In genomic region chr17:12671029-12671605, GRCm38 (mm10) we compare ENCODE assay signal across 23 mouse cellular contexts. TPM values are rescaled to one million over a fixed set of nuclear protein-coding genes. Genes with fewer than 3 reads are reported as not detected.
DNase-seq lines count a peak whose midpoint lies in the region; ATAC-seq and TF ChIP-seq lines count a peak whose summit lies in the region.
"Had no signal": no experiment of that assay in that cellular context is flagged by ENCODE, and none has a peak within 500 bp of the region (broad histone marks: within the 10 kb centered on the region; RNA-seq: fewer than 3 reads in every experiment).

No protein-coding gene starts in this region.

- TF ChIP-seq EP300 in liver, embryonic 14.5 days (IDR thresholded peaks at IDR 0.05; ENCODE audit: low read depth), result no peak

- H3K4me3 ChIP-seq in liver, embryonic 14.5 days (ENCODE audit: insufficient read depth in 1 of 2, low read depth in 2 of 2, low read length in 2 of 2), result no peak overlapping the region
- H3K4me3 ChIP-seq in liver, embryonic 12.5 days, result no peak overlapping the region
- H3K4me3 ChIP-seq: embryonic facial prominence, embryonic 15.5 days; limb, embryonic 12.5 days had no signal

- H3K4me1 ChIP-seq in liver, embryonic 14.5 days (replicated peaks; ENCODE audit: control insufficient read depth in 2 of 2, insufficient read depth in 2 of 2, low read length in 1 of 2), result peaks cover 4 to 24% of the 10 kb centered on the region in 2 experiments
- H3K4me1 ChIP-seq in liver, embryonic 12.5 days, result peaks cover 46% of the 10 kb centered on the region
- H3K4me1 ChIP-seq: embryonic facial prominence, embryonic 15.5 days had no signal

- H3K27me3 ChIP-seq in liver, embryonic 14.5 days (ENCODE audit: control insufficient read depth, insufficient read depth, low read length), result no peaks in the 10 kb centered on the region
- no peaks in the 10 kb centered on the region for H3K27me3 ChIP-seq in liver, embryonic 12.5 days (replicated peaks)
- H3K27me3 ChIP-seq: embryonic facial prominence, embryonic 15.5 days; limb, embryonic 12.5 days had no signal

- H3K9me3 ChIP-seq in liver, embryonic 14.5 days (ENCODE audit: control insufficient read depth, low read length), result no peaks in the 10 kb centered on the region
- H3K9me3 ChIP-seq in liver, embryonic 12.5 days (replicated peaks), result no peaks in the 10 kb centered on the region
- H3K9me3 ChIP-seq: embryonic facial prominence, embryonic 15.5 days; limb, embryonic 12.5 days had no signal

- no peaks in the 10 kb centered on the region for H3K36me3 ChIP-seq in liver, embryonic 14.5 days (replicated peaks; ENCODE audit: control insufficient read depth, insufficient read depth, low read depth)
- no peaks in the 10 kb centered on the region for H3K36me3 ChIP-seq in liver, embryonic 12.5 days
- H3K36me3 ChIP-seq: embryonic facial prominence, embryonic 15.5 days; limb, embryonic 12.5 days had no signal

- WGBS in liver, embryonic 14.5 days (ENCODE audit: insufficient replicate concordance), result 51% methylated on average over 5 of the region's 5 CpGs
- WGBS in liver, embryonic 12.5 days (ENCODE audit: insufficient replicate concordance), result 55% methylated on average over 5 of the region's 5 CpGs

- H3K27ac ChIP-seq in liver, embryonic 14.5 days, result no peak overlapping the region
- no peak overlapping the region for H3K27ac ChIP-seq in liver, embryonic 12.5 days
- H3K27ac ChIP-seq: embryonic facial prominence, embryonic 15.5 days had no signal

- H3K9ac ChIP-seq in liver, embryonic 14.5 days (replicated peaks), result no peak overlapping the region
- no peak overlapping the region for H3K9ac ChIP-seq in liver, embryonic 12.5 days
- H3K9ac ChIP-seq: embryonic facial prominence, embryonic 15.5 days; limb, embryonic 12.5 days; lung, embryonic 14.5 days had no signal

- H3K4me2 ChIP-seq in liver, embryonic 14.5 days (ENCODE audit: low read depth), result no peak overlapping the region
- H3K4me2 ChIP-seq in liver, embryonic 12.5 days, result no peak overlapping the region
- H3K4me2 ChIP-seq: embryonic facial prominence, embryonic 15.5 days; limb, embryonic 12.5 days; lung, embryonic 14.5 days had no signal

- DNase-seq in cerebellum, adult 9-11 months, result peak; percentile 1
- no peak for DNase-seq in liver, embryonic 14.5 days (ENCODE audit: low read depth in 3 of 3, low spot score in 3 of 3)
- DNase-seq in kidney, postnatal 25 days, result peak; percentile 50 to 86
- DNase-seq in right cerebral cortex, postnatal 4 days, result no peak
- DNase-seq in adrenal gland, postnatal 14 days, result no peak
- DNase-seq in cerebellum, postnatal 25 days, result no peak
- DNase-seq: adrenal gland, postnatal 10 days; cerebellum, adult 11 months; cerebellum, postnatal 36 days; heart, adult 18-20 months; heart, postnatal 4 days; lung, embryonic 14.5 days; lung, postnatal 4 days; right cerebral cortex, postnatal 25 days; thymus, postnatal 25 days had no signal

- no peak for ATAC-seq in cerebellum, adult (ENCODE audit: insufficient number of reproducible peaks, low FRiP score, low TSS enrichment)
- ATAC-seq in liver, embryonic 14.5 days (ENCODE audit: insufficient read depth), result peak; percentile 34; the same call in 1 of the 2 replicates
- no peak for ATAC-seq in liver, embryonic 12.5 days
- ATAC-seq: hindbrain, embryonic 16.5 days had no signal

- no peak for TF ChIP-seq CTCF in liver, embryonic 14.5 days (IDR thresholded peaks at IDR 0.05; ENCODE audit: low read depth)

RNA-seq across cellular contexts. Expression of gene Slc22a1, which starts 4.5 kb away (rescaled TPM):
- polyA plus RNA-seq in liver, embryonic 14.5 days (2012; rRNA removed), result not detected in 2 replicates
- 0.11 TPM in 1 of 2 replicates, not detected in the other for polyA plus RNA-seq in liver, embryonic 14.5 days (2014; fragmentation: Nextera tagmentation; extraction: Ambion mirVana)
- not detected in 2 replicates for polyA plus RNA-seq in liver, embryonic 12.5 days (2016; fragmentation: Nextera tagmentation; extraction: Ambion mirVana)
- 1.2 and 18.3 TPM in 2 replicates for total RNA-seq in adrenal gland, postnatal 14 days (2021)
- total RNA-seq: layer of hippocampus, postnatal 14 days had no signal
- polyA plus RNA-seq: brain, embryonic 14.5 days; hindbrain, embryonic 16.5 days; limb, embryonic 12.5 days; testis, adult 2 months had no signal

Comparison
In these comparisons a context has a peak if more than half of its experiments do, and no peak if none do; other contexts are left out.
1. DNase-seq: peak in cerebellum, adult 9-11 months (single experiment) and kidney, postnatal 25 days (2 of 2); none in liver, embryonic 14.5 days (0 of 3), right cerebral cortex, postnatal 4 days (single experiment), adrenal gland, postnatal 14 days (single experiment) and cerebellum, postnatal 25 days (0 of 2).